Mouse (Mus musculus): ENCODE results near the gene Smarcb1. TPM values are rescaled to one million over a fixed set of nuclear protein-coding genes. Genes with fewer than 3 reads are reported as not detected.

Smarcb1 gene
- total and polyA plus RNA-seq, 2 experiments from 2014 or later, result 173 to 246 TPM

DNA sequence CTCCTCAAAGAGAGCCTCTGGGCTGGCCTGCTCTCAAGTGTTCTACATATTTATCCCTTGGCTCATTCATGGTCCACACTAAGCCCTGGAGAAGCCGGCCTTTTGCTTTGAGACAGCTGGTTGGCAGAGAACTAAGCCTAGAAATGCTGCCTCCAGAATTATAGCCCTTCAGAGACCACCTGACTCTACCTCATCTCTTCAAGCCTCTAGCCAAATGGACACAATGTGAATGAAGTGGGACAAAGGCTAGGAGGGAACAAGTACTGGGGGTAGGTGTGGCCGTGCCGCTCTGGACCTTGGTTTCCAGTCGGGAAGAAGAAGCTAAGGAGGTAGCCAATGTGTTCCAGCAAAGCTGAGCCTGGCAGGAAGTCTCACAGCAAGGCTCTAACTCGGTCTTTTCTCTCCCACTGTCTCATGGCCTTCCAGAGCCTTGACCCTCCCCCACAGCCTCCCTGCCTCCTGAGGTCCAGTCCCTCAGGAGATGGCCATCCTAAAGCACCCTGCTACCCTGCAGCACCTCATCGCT is 23.3 kb downstream of the Smarcb1 start:
- no peaks in the 10 kb centered on the region for H3K27me3 ChIP-seq (ENCODE audit: insufficient read depth, low read length)
- no peak overlapping the region for H3K27ac ChIP-seq (ENCODE audit: low read depth, low read length)
- no peak overlapping the region for H3K4me3 ChIP-seq (ENCODE audit: low read depth, low read length)
- whole genome bisulfite sequencing, result 76% methylated on average over 6 of the region's 6 CpGs
- H3K4me1 ChIP-seq (ENCODE audit: insufficient read depth), result no peaks in the 10 kb centered on the region
- no peak overlapping the region for H3K9ac ChIP-seq
- H3K36me3 ChIP-seq (ENCODE audit: insufficient read depth), result peaks cover 75% of the 10 kb centered on the region
- no peak for TF ChIP-seq CTCF (IDR thresholded peaks at IDR 0.05; ENCODE audit: low read depth)
- ATAC-seq, result no peak
- DNase-seq, result no peak
- no peak overlapping the region for H3K4me2 ChIP-seq (ENCODE audit: low read depth)
- no peaks in the 10 kb centered on the region for H3K9me3 ChIP-seq (ENCODE audit: low read length)

GRCm38 (mm10) chr10:75897373-75897772 is 24.0 kb downstream of the Smarcb1 start:
- peak; percentile 80 for DNase-seq
- Histone ChIP-seq H3K27me3 (ENCODE audit: insufficient read depth, low read length) (no peaks in the 10 kb centered on the region), H3K4me1 (ENCODE audit: insufficient read depth) (peaks cover 4% of the 10 kb centered on the region; the same call in 1 of the 2 replicates), H3K4me3 (ENCODE audit: low read depth, low read length) (no peak overlapping the region), H3K9me3 (ENCODE audit: low read length) (no peaks in the 10 kb centered on the region), H3K4me2 (ENCODE audit: low read depth) (no peak overlapping the region), H3K9ac (no peak overlapping the region), H3K36me3 (ENCODE audit: insufficient read depth) (peaks cover 68% of the 10 kb centered on the region), H3K27ac (ENCODE audit: low read depth, low read length) (no peak overlapping the region)
- 36% methylated on average over 6 of the region's 6 CpGs for WGBS
- peak; percentile 83 for TF ChIP-seq CTCF (IDR thresholded peaks at IDR 0.05; ENCODE audit: low read depth)
- no peak for ATAC-seq

DNA sequence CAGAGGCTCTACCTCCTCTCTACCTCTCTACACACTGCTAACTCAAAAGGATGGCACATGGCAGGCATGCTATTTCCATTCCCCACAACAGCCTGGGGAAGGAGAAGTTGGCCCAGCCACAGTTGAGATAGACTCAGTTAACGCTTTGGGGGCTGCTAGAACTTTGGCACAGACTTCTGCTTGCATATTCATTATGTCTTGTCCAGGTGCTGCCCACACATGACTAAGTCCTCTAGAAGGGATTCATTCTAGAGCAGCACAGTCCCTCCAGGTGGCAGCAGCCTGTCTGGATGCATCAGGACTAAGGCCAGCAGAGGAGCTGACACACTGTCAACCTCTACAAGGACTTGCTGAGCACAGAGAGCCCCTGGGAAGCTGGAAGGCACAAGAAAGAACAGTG is 25.2 kb downstream of the Smarcb1 start:
- Histone ChIP-seq H3K9ac (no peak overlapping the region), H3K4me1 (ENCODE audit: insufficient read depth) (peaks cover 5% of the 10 kb centered on the region; the same call in 1 of the 2 replicates), H3K27ac (ENCODE audit: low read depth, low read length) (no peak overlapping the region), H3K4me3 (ENCODE audit: low read depth, low read length) (no peak overlapping the region), H3K27me3 (ENCODE audit: insufficient read depth, low read length) (no peaks in the 10 kb centered on the region), H3K4me2 (ENCODE audit: low read depth) (no peak overlapping the region), H3K36me3 (ENCODE audit: insufficient read depth) (peaks cover 57% of the 10 kb centered on the region), H3K9me3 (ENCODE audit: low read length) (no peaks in the 10 kb centered on the region)
- TF ChIP-seq CTCF (IDR thresholded peaks at IDR 0.05; ENCODE audit: low read depth), result 0 out of 2 replicates have a peak, but pooled peaks have one; percentile 6
- WGBS, result 41% methylated on average over 1 of the region's 1 CpGs
- ATAC-seq (no peak), DNase-seq (peak; percentile 22)

DNA sequence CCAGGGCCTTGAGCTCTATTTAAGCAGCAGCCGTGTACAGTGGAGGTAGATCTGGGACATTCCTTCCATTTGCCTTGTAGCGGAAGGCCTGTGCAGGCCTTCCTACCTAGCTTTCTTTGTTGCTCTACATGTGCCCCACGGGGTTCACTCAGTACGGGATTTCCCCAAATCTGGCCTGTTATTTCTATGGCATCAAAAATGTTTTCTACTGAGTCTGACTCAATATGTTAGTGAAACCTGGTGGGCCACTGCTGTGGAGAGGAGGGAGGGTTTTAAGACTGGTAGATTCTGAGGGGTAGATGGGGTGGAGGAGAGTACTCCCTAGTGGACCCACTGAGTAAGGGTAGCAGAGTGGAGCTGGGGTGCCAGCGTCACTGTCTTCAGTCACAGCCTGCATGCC is 25.7 kb downstream of the Smarcb1 start:
- no peak overlapping the region for H3K9ac ChIP-seq
- DNase-seq, result no peak
- H3K9me3 ChIP-seq (ENCODE audit: low read length), result no peaks in the 10 kb centered on the region
- H3K4me3 ChIP-seq (ENCODE audit: low read depth, low read length), result no peak overlapping the region
- no peaks in the 10 kb centered on the region for H3K27me3 ChIP-seq (ENCODE audit: insufficient read depth, low read length)
- no peak overlapping the region for H3K4me2 ChIP-seq (ENCODE audit: low read depth)
- no peak overlapping the region for H3K27ac ChIP-seq (ENCODE audit: low read depth, low read length)
- peaks cover 5% of the 10 kb centered on the region; the same call in 1 of the 2 replicates for H3K4me1 ChIP-seq (ENCODE audit: insufficient read depth)
- WGBS, result 93% methylated on average over 5 of the region's 5 CpGs
- ATAC-seq, result no peak
- H3K36me3 ChIP-seq (ENCODE audit: insufficient read depth), result peaks cover 53% of the 10 kb centered on the region
- no peak for TF ChIP-seq CTCF (IDR thresholded peaks at IDR 0.05; ENCODE audit: low read depth)

DNA sequence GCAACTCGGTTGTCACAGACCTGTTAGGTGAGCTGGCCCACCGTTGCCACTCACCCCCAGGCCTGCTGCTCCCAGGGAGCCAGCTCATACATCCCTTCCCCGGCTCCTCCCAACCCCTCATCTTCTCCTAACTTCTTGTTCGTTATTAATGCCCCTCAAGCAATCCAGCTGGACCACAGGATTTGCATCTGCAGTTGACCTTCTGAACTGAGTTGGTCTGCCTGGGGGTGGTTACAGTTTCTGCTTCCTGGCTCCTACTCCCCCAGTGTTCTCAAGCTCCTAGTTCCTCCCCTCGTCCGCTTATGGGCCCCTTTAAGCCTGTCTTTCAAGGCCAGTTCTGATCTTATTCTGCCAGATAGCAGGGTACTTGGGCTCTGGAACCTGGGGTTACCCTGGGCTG is 26.8 kb downstream of the Smarcb1 start:
- DNase-seq (no peak), ATAC-seq (no peak)
- Histone ChIP-seq H3K9me3 (ENCODE audit: low read length) (no peaks in the 10 kb centered on the region), H3K9ac (no peak overlapping the region), H3K27me3 (ENCODE audit: insufficient read depth, low read length) (no peaks in the 10 kb centered on the region), H3K4me1 (ENCODE audit: insufficient read depth) (peaks cover 5% of the 10 kb centered on the region; the same call in 1 of the 2 replicates), H3K4me3 (ENCODE audit: low read depth, low read length) (no peak overlapping the region), H3K36me3 (ENCODE audit: insufficient read depth) (peaks cover 44% of the 10 kb centered on the region), H3K4me2 (ENCODE audit: low read depth) (no peak overlapping the region), H3K27ac (ENCODE audit: low read depth, low read length) (no peak overlapping the region)
- WGBS, result 79% methylated on average over 6 of the region's 6 CpGs
- TF ChIP-seq CTCF (IDR thresholded peaks at IDR 0.05; ENCODE audit: low read depth), result no peak

GRCm38 (mm10) chr10:75893089-75893750 is 28.2 kb downstream of the Smarcb1 start, which contains the start of gene Derl3:
TSS of gene Derl3 (plus strand) at chr10:75893413.
- peak; percentile 100 for ATAC-seq
- Histone ChIP-seq H3K9me3 (ENCODE audit: low read length) (no peaks in the 10 kb centered on the region), H3K4me2 (ENCODE audit: low read depth) (peak within 1 kb of the TSS; percentile 87), H3K36me3 (ENCODE audit: insufficient read depth) (peaks cover 32% of the 10 kb centered on the region), H3K9ac (peak within 1 kb of the TSS; percentile 51), H3K27ac (ENCODE audit: low read depth, low read length) (peak within 1 kb of the TSS; percentile 62; the same call in 1 of the 2 replicates), H3K27me3 (ENCODE audit: insufficient read depth, low read length) (no peaks in the 10 kb centered on the region), H3K4me1 (ENCODE audit: insufficient read depth) (peaks cover 5% of the 10 kb centered on the region; the same call in 1 of the 2 replicates), H3K4me3 (ENCODE audit: low read depth, low read length) (peak within 1 kb of the TSS; percentile 40)
- WGBS, result 2% methylated on average over 51 of the region's 51 CpGs
- DNase-seq, result peak; percentile 98
- TF ChIP-seq CTCF (IDR thresholded peaks at IDR 0.05; ENCODE audit: low read depth), result no peak

Measured in forebrain, postnatal 0 days (tissue).